Mouse (Mus musculus) stomach, postnatal 0 days (tissue): ENCODE measurements around the gene Tmpo. TPM values are rescaled to one million over a fixed set of nuclear protein-coding genes. Genes with fewer than 3 reads are reported as not detected.
A peak's percentile ranks its signal among the peaks of the same experiment; 100 is the strongest.

ENCODE experiments used
- ATAC-seq: fragments of 200-750 bp; cut with Nextera tagmentation; 2 replicates; pipeline ENCODE4 v1.8.0; 2017; ENCODE audit not compliant: low FRiP score, low TSS enrichment
- DNase-seq: peaks from one replicate; pipeline ENCODE4 v3.0.0-alpha.2; 2016; ENCODE audit warnings: low spot score
- H3K27ac ChIP-seq: fragments of 300-500 bp; sonication (generic); replicated peaks from 2 replicates; pipeline ENCODE4 v1.5.1; 2014; ENCODE audit warnings: mild to moderate bottlenecking, control low read depth
- H3K27me3 ChIP-seq: fragments of 300-500 bp; sonication (generic); 2 replicates; pipeline ENCODE4 v1.6.1; 2014; ENCODE audit warnings: low read length; ENCODE audit not compliant: control insufficient read depth, insufficient read depth
- H3K36me3 ChIP-seq: fragments of 300-500 bp; sonication (generic); 2 replicates; pipeline ENCODE4 v1.6.1; 2014; ENCODE audit warnings: low read length, mixed read lengths; ENCODE audit not compliant: control insufficient read depth, insufficient read depth
- H3K4me1 ChIP-seq: fragments of 300-500 bp; sonication (generic); replicated peaks from 2 replicates; pipeline ENCODE4 v1.6.1; 2014; ENCODE audit warnings: antibody characterized with exemption; ENCODE audit not compliant: control insufficient read depth, insufficient read depth
- H3K4me2 ChIP-seq: fragments of 300-500 bp; sonication (generic); replicated peaks from 2 replicates; pipeline ENCODE4 v1.6.1; 2014; ENCODE audit warnings: low read depth, mild to moderate bottlenecking, control low read depth, moderate library complexity
- H3K4me3 ChIP-seq: fragments of 300-500 bp; sonication (generic); 2 replicates; pipeline ENCODE4 v1.5.1; 2014; ENCODE audit warnings: low read depth, low read length, control low read depth
- H3K9ac ChIP-seq: fragments of 300-500 bp; sonication (generic); 2 replicates; pipeline ENCODE4 v1.6.1; 2014; ENCODE audit warnings: mild to moderate bottlenecking, low read length, control low read depth, mixed read lengths
- H3K9me3 ChIP-seq: fragments of 300-500 bp; sonication (generic); 2 replicates; pipeline ENCODE4 v1.6.1; 2016; ENCODE audit warnings: low read length; ENCODE audit not compliant: control insufficient read depth
- CTCF ChIP-seq: IDR thresholded peaks from 2 replicates; pipeline ENCODE4 v1.5.1; 2016; ENCODE audit warnings: antibody characterized with exemption, low read depth, mild to moderate bottlenecking, moderate library complexity
- EP300 ChIP-seq: optimal IDR thresholded peaks from 2 replicates; pipeline ENCODE3; 2016; ENCODE audit warnings: antibody characterized with exemption
- WGBS: fragments of 180-500 bp; shearing (Covaris S2); extraction: QIAGEN DNeasy Blood & Tissue Kit; methylation state at CpG from one replicate; pipeline ENCODE4 v1.1.7; 2014; 5-methylcytosine and 5-hydroxymethylcytosine counted together
- polyA plus RNA-seq: library from polyadenylated mRNA; unstranded; fragments of >200 nt; fragmentation: Nextera tagmentation; extraction: Ambion mirVana; gene quantifications from 2 replicates; pipeline ENCODE4 v1.2.1, GENCODE M21; 2015

The Tmpo gene
- polyA plus RNA-seq, 1 experiment from 2014 or later = 57.1 TPM

GRCm38 (mm10) chr10:91222398-91223236 is 41.5 kb upstream of the Tmpo start:
- Histone ChIP-seq H3K4me2 (no peak overlapping the region), H3K27ac (no peak overlapping the region), H3K9ac (no peak overlapping the region), H3K9me3 (no peaks in the 10 kb centered on the region), H3K4me1 (no peaks in the 10 kb centered on the region), H3K27me3 (no peaks in the 10 kb centered on the region), H3K36me3 (no peaks in the 10 kb centered on the region), H3K4me3 (no peak overlapping the region)
- WGBS = 56% methylated on average over 9 of the region's 9 CpGs
- DNase-seq (no peak), ATAC-seq (peak; percentile 35; the same call in 1 of the 2 replicates)
- TF ChIP-seq CTCF (no peak), EP300 (no peak)

DNA sequence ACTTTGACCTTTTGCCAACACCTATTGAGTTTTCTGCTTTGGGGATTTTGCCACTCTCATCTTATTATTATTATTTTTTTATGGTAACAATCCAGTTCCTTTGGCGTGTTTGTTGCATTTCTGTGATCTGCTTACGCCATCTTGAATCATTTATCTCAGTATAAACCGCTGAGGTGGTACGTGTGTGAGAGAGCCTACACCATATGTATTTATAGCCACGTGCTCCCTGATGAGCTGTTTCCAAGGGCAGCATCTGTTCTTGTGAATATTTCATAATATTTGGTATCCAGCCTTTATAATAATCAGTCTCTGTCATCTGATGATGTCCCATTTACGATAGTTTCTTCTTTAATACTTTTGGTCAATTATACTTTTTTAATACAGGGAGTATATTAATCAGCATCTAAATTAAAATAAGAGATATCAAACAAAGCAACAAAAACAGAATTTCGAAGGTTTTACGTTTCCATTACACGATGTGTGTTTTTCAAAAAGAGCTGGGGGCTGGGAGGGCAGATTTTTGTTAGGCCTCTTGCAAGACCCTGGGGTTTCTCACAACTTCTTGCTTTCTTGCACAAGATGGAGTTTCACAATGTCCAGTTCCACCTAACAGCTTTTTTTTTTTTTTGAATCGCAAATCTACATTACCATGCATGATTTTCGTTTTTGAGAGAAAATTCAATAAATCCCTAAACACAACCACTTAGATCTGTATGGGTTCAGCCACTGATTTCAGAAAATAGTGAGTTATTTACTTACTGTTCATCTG is 28.0 kb upstream of the Tmpo start:
- no peak overlapping the region for H3K9ac ChIP-seq
- TF ChIP-seq EP300 = no peak
- no peak for TF ChIP-seq CTCF
- ATAC-seq (no peak), DNase-seq (no peak)
- no peaks in the 10 kb centered on the region for H3K27me3 ChIP-seq
- H3K4me1 ChIP-seq = no peaks in the 10 kb centered on the region
- no peak overlapping the region for H3K4me2 ChIP-seq
- no peak overlapping the region for H3K4me3 ChIP-seq
- no peak overlapping the region for H3K27ac ChIP-seq
- 81% methylated on average over 11 of the region's 11 CpGs for WGBS
- no peaks in the 10 kb centered on the region for H3K9me3 ChIP-seq
- H3K36me3 ChIP-seq = no peaks in the 10 kb centered on the region

- ATAC-seq (no peak), DNase-seq (no peak)
- WGBS = 56% methylated on average over 9 of the region's 9 CpGs
- no peak overlapping the region for H3K9ac ChIP-seq
- H3K4me2 ChIP-seq = no peak overlapping the region
- H3K4me1 ChIP-seq = no peaks in the 10 kb centered on the region
- no peaks in the 10 kb centered on the region for H3K36me3 ChIP-seq
- TF ChIP-seq EP300 = no peak
- TF ChIP-seq CTCF = no peak
- no peak overlapping the region for H3K27ac ChIP-seq
- H3K9me3 ChIP-seq = no peaks in the 10 kb centered on the region
- no peaks in the 10 kb centered on the region for H3K27me3 ChIP-seq
- no peak overlapping the region for H3K4me3 ChIP-seq
Observed at GRCm38 (mm10) chr10:91208461-91208860, 27.3 kb upstream of the Tmpo start.

- no peaks in the 10 kb centered on the region for H3K36me3 ChIP-seq
- no peak overlapping the region for H3K27ac ChIP-seq
- H3K4me2 ChIP-seq = no peak overlapping the region
- peak; percentile 53 for TF ChIP-seq CTCF
- TF ChIP-seq EP300 = no peak
- H3K4me3 ChIP-seq = no peak overlapping the region
- no peak overlapping the region for H3K9ac ChIP-seq
- no peaks in the 10 kb centered on the region for H3K27me3 ChIP-seq
- DNase-seq (no peak), ATAC-seq (no peak)
- H3K4me1 ChIP-seq = no peaks in the 10 kb centered on the region
- H3K9me3 ChIP-seq = no peaks in the 10 kb centered on the region
Observed at GRCm38 (mm10) chr10:91207275-91207674, 26.2 kb upstream of the Tmpo start.

DNA sequence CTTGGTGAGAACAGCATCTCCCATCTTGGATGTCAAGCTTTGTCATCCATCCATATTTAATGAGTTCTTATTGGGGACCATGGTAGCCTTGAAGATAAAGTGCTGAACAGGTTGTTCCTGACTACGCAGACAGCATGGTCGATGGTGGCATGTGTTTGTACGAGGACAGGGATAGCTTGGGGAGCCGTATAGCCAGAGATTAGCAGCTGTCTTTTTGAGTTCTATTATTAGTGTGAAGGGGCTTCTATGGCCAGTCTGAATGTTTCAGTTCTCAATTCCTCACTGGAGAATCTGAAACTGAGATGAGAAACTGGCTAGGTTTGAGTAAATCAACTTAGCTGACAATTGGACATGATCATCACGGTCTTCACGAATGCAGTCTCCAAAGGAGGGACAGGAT is 24.5 kb upstream of the Tmpo start:
- no peak overlapping the region for H3K27ac ChIP-seq
- H3K9ac ChIP-seq = no peak overlapping the region
- no peaks in the 10 kb centered on the region for H3K36me3 ChIP-seq
- H3K9me3 ChIP-seq = no peaks in the 10 kb centered on the region
- H3K4me3 ChIP-seq = no peak overlapping the region
- TF ChIP-seq CTCF = no peak
- no peak for TF ChIP-seq EP300
- ATAC-seq (no peak), DNase-seq (no peak)
- no peak overlapping the region for H3K4me2 ChIP-seq
- WGBS = 77% methylated on average over 6 of the region's 6 CpGs
- H3K27me3 ChIP-seq = no peaks in the 10 kb centered on the region
- H3K4me1 ChIP-seq = no peaks in the 10 kb centered on the region

GRCm38 (mm10) chr10:91200581-91200980 is 19.5 kb upstream of the Tmpo start:
- Histone ChIP-seq H3K4me2 (no peak overlapping the region), H3K9me3 (no peaks in the 10 kb centered on the region), H3K9ac (no peak overlapping the region), H3K36me3 (no peaks in the 10 kb centered on the region), H3K27me3 (no peaks in the 10 kb centered on the region), H3K27ac (no peak overlapping the region), H3K4me3 (no peak overlapping the region), H3K4me1 (no peaks in the 10 kb centered on the region)
- no peak for DNase-seq
- 93% methylated on average over 3 of the region's 3 CpGs for WGBS
- no peak for ATAC-seq
- TF ChIP-seq CTCF (no peak), EP300 (no peak)
